Mouse (Mus musculus) embryonic fibroblast, embryonic 13.5 days (primary cell): Measurements from ENCODE around the gene Cwc22.

Source experiments
- CTCF ChIP-seq: IDR thresholded peaks from 2 replicates; pipeline ENCODE4 v1.5.1; 2011; ENCODE audit warnings: mild to moderate bottlenecking, control low read depth, low read length, moderate library complexity, borderline replicate concordance; ENCODE audit not compliant: insufficient read depth
- POLR2A ChIP-seq: IDR thresholded peaks from 2 replicates; pipeline ENCODE4 v1.6.1; 2011; ENCODE audit warnings: low read depth, mild to moderate bottlenecking, control low read depth, low read length, moderate library complexity

DNA sequence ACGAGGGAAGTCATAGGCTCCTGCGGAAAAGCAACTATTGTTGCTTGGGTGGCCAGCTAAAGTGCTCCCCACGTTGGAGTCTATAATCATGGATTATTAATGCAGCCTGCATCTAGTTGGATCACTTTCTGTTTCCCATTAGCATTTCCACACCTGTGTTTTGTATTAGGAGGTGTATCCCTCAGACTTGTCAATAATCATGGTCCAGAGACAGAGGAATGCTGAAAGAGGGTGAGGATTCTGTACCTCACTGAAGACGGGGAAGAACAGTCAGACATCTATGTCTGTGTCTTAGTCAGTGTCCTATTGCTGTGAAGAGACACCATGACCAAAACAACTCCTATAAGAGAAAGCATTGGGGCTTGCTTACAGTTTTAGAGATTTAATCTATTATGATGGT is 63.2 kb downstream of the Cwc22 start:
- TF ChIP-seq CTCF (no peak), POLR2A (no peak)
